Mouse (Mus musculus) kidney, adult 9 months (tissue): Measurements from ENCODE around the gene Dnaaf1.

ENCODE experiments used
- DNase-seq: peaks from one replicate; pipeline ENCODE4 v3.0.0; 2022

Dnaaf1 gene

DNA sequence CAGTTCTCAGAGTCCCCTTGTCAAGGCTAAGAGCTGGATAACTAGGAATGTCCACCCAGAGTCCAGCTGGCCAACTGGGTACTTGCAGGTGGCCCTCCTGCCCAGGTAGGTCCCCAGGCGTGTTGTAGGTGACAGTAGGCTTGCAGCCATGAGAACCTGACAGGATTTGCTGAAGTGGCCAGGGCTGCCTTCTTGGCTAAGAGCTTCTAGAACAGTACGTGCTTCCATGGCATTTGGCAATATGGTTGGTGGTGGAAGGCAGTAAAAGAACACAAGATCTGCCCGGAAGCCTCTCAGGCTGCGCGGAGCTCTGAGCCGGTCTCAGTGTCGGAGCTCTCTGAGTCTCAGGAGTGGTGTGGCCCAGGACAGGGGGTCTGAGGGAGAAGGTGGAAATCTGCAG is 49.9 kb downstream of the Dnaaf1 start:
- no peak for DNase-seq

DNA sequence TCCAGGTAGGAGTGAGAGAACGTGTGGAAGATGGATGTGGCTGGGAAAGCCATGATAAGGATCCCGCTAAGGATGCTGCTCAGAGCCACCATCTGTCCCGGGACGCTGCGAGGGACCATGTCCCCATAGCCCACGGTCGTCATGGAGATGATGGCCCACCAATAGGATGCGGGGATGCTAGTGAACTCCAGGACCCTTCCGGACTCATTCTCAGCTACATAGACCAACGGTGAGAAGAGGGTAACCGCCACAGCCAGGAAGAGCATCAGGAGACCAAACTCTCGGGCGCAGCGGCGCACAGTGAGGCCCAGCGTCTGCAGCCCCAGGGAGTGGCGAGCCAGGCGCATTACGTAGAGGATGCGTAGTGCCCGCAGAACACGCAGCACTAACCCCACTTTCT is 50.8 kb downstream of the Dnaaf1 start:
- no peak for DNase-seq

DNA sequence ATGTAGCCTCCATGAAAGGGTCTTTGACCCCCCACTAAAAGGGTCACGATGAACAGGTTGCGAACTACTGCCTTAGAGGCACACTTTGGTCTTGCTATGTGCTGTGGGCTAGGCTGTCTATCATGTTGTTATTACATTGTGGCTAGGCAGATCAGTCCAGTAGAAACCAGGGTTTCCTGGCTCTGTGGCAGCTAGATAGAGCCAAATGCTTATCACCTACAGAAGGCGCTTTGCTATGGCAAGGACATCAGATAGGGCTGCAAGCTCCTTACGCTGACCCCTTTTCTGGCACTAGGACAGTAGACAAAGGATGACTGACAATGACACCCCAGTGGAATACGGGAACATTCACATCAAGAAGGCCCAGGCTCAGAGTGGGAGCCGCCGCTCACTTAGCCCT is 52.2 kb downstream of the Dnaaf1 start:
- no peak for DNase-seq

DNA sequence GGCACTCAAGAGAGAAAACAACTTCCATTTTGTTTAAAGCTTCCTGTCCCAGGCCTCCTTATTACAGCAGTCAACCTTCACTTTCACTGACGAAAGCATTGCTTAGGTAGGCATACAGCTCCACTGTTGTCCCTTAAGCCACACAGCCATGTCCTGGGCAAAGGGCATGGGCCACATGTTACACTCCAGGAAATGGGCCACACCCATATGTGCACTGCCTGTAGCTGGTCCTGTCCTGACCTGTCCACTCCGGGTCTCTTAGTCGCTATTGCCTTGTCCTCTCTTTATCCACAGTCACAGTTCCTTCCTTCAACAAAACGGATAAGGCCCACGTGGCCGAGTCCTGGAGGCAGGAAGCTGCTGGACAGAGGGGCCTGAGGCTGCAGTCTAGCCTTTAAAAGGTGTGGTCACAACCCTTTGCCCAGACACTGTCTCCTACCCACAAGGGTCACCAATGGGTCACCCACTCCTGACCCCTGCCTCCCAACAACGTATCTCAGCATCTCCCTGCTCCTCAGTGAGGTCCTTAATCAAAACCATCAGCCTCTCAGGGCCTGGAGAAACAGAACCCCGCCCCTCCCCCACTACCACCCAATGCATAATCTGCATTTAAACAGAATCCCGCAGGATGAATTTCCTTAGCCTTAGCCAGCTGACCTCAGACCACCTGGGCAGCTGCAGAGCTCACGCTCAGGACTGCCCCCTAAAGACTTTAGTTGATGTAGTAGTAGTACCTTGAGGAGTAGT is 52.8 kb downstream of the Dnaaf1 start:
- no peak for DNase-seq

DNA sequence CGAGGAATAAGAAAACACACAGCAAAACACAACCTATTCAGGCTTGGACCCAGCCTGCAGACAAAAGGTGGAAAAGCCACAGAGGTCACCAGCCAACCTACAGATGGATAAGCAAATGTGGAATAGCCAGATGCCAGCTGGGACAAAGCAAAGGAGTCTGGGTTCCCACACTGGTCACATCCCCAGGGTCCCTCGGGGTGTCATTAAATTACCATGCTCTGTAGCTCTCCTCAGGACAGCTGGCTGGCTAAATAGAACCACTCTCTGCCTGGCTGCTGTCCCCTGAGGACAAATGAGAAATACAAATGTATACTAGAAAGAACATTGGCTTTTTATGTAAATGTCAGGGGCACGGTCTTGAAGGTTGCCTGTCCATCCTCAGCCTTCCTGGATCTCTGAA is 55.8 kb downstream of the Dnaaf1 start:
- no peak for DNase-seq

DNA sequence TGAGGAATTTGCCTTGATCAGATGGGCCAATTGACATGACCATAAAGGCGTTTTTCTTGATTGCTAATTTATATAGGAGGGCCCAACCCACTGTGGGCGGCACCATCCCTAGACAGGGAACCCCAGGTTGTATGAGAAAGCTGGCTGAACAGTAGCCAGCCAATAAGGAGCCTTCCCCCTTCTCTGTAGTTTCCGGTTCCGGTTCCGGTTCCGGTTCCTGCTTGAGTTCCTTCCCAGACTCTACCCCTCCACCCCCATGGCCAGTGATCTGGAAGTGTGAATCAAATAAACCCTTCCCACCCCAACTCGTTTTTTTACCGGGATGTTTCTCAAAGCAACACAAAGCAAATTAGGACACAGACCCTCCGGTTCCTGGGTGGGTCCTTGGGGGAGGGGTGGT is 57.2 kb downstream of the Dnaaf1 start:
- no peak for DNase-seq

DNA sequence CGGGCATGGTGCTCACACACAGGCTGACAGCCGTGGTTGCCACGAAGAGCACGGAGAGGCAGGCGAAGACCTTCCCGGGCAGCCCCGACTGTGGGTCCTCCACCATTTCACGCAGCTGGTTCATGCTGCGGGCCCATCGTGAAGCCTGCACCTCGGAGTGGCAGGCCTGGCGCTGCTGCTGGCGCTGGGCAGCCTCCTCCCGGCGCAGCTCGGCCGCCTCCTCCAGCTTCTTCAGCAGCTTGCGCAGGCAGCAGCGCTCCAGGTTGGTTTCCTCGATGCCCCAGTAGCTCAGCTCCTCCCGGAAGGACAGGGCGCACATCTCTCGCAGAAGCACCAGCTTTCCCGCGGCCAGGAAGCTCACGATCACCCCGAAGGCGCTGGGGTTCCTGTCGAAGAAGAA is 57.9 kb downstream of the Dnaaf1 start:
- no peak for DNase-seq

DNA sequence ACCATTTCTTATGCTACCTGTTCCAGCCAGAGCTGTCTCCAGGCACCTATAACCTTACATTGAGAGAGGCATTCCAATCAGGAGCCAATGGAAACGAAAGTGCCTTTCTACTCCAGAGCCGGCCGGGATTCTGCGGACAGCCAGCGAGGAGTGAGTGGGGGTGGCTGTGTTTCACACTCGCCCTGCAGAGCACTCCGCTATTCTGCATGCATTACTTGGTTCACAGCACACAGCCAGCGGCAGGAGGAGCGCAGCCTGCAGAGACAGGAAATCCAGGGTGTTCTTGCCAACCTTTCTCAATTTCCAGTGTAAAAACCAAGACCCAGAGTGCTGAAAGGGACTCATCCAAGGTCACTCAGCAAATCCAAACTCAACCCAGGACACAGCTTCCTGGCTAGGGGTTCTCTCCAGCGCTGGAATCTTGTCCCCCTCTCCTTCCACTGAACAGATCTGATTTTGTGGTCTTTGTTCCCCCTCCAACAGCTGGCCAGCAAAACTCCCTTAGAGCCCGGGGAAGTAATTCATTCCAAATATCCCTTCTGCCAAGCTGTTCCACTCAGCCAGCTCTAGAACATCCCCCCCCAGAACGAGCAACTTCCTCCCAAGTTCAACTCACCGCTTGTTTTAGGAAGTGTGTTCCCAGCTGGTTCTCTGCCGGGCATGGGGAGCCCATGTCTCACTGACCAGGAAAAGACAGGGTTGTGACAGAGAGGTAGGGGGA is 59.7 kb downstream of the Dnaaf1 start:
- DNase-seq = no peak

DNA sequence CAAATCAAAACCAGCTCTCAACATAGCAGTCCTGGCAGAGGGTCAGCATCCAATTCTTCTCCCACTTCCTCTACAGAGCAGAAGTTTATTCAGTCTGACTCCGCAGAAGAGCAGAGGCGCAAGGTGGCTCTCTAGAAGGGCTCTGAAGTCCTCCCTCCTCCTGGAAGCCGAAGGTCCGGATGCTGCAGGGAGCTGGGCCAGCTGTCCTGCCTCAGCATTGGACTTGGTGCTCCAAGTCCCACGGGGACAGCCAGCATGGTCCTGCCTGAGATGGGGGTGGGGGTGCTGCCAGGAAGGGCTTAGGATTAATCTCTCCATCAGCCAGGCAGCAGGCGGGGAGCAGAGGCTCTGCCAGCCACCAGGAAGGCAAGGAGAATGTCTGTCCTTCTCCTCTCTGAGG is 60.3 kb downstream of the Dnaaf1 start, which contains the start of gene Kcng4:
Gene Kcng4 (minus strand): TSS at position 303 of the 400 bp plus-strand sequence.
- DNase-seq = no peak

DNA sequence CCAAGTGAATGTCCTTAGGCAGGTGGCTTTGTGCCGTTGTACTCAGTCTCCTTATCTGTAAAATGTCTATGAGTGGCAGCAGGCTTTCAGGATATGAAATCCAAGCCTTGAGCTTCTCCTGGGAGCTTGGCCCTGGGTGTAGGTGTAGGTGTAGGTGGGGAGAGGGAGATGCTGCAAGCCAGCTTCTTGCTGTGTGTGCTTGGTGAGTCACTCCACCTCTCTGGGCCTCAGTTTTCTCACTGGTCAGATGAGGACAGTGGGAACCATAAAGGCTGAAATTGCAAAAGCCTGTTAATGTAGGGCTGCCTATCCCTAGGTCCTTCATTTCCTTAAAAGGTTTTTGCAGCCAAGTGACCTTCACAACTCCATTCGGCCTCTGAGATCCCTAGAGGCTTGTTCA is 60.9 kb downstream of the Dnaaf1 start:
- DNase-seq = no peak

DNA sequence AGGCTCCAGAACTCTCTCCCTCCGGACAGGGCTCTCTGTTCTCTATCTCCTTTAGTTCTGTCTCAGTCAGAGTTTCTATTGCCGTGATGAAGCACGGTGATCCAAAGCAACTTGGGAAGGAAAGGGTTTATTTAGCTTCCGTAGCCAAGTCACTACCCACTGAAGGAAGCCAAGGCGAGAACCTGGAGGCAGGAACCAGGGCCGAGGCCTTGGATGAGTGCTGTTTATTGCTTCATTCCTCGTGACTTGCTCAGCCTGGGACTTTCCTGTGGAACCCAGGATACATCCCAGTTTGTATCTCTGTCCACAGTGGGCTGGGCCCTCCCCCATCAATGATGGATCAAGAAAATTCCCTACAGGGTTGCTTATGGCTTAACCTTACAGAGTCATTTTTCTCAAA is 61.7 kb downstream of the Dnaaf1 start:
- no peak for DNase-seq

DNA sequence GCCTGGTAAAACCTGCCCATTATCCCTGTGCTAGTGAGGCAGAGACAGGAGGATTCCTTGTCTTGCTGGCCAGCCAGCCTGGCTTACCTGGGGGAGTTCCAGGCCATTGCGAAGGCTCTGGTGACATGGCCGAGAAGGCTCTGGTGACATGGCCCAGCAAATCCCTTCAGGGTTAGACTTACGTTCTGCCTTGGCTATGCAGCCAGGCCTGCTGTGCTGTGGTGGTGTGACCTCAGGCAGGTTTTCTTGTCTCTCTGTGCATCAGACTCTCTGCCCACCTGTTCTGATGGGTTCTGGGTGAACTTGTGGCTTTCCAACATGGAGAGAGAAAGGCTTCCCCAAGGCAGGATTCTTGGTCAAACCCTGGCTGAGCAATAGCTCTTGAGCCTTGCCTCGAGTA is 62.3 kb downstream of the Dnaaf1 start:
- no peak for DNase-seq

DNA sequence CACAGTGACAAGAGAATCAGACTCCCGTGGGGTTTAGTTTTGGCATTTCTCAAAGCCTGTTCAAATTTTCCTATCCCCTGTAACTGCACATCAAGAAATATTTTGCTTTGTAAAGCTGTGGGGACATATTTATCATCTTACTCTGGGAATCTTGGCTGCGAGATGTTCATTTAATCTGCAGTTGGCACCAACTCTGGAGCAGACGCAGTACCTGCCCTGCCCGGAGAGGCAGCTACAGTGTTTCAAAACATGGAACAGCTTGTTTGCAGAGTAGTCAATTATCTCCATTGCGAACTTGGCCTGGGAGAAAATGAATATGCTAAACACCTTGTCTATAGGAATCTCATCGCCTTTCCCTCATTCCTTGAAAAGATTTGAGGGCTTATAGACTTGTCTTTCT is 63.2 kb downstream of the Dnaaf1 start:
- DNase-seq = no peak

DNA sequence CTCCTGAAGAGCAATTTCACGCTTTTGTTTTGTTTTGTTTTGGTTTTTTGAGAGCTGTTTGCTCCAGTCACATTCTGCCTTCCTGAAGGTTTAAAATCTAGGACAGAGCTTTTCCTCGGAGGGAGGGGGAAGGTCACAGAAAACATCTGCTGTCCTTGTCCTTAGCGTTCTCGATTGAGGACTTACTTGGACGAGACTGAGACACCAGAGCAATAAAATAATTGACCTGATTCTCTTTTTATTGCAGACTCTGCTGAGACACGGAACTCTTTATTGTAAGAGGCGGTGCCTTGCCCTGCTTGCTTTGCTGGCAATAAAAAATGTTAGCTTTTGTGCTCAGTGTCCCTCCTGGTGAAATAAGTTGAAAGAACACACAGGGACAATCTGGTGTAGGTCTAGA is 64.8 kb downstream of the Dnaaf1 start:
- DNase-seq = no peak

DNA sequence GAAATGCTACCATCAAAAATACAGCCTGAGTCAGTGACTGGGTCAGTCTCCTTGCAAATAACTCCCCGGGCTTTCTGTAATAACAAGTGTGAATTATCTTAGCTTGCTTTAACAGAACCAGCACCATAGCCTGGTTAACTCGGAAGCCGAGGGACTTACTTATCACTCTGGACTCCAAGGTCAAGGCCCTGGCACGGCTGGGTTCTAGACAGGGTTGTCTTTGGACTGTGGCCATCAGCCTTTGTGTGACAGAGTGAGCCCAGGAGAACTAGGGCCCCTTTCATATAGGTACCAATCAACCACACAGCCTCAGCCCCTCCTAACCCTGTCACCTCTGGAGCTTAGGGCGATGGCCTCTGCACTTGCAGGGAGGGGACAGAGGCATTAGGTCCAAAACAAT is 66.0 kb downstream of the Dnaaf1 start:
- no peak for DNase-seq

DNA sequence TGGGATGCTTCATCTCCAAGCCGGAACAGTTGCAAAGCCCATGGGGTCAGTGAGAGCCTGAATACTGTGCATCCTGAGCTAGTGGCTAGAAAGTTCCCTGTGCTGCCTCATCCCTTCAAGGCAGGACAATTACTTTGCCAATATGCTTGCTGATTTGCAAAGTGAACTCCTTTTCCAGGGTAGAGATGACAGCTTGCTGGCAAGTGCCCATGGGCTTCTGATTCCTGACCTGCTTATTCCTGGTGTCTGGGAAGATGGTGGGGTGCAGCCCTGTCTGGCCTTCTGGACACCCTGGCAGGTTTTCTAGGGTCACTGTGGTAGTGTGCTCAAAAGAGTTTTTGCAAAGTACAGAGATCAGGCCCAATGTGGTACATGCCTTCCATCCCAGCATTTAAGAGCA is 67.9 kb downstream of the Dnaaf1 start:
- DNase-seq = no peak

DNA sequence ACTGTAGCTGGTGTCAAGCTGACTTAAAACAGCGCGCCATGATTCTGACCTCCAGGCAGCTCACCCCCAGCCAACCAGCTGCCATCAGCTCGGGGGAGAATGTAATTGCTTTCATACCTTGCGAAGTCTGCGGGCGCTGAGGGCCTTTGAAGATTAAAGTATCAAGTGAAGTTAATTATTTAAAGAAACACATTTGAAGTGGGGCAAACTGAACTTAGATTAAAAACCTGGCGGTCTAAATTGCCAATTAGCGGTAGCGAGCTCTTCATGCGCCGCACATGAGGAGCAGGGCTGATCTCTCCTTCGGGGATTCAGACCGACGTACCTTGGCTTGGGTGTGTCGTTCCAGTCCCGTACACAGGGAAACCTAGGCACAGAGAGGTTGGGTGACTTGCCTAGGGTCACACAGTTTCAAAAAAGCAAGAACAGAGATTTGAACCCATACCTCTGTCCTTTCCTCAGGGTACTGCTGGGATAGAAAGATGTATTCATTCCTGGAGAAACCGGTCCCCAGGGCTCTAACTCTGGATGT is 69.5 kb downstream of the Dnaaf1 start:
- no peak for DNase-seq

DNA sequence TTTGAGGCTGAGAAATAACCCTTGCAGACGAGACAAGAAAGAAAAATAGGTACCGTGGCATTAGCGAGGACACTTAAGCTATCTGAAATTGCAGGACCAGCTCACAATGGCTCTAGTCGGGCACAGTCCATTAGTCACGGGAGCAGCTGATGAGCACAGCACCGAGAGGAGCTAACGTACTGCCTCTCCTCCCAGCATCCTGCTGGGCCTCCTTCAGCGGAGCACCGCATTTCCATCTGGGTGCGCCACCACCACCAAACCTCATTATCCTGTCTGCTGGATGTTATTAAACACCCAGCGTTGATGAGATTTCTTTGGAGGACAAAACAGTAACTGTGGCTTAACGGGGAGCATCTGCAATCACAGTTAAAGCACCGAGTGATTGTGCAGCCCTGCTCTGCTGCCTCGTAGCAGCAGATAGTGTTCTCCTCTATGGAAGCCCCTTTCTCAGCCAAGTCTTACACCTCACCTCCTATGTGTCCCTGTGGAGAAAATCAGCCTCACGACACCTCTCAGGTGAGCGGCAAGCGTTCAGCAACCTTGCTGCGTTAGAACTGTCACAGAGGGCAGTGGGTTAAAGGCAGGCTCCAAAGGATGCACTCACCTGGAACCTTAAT is 70.1 kb downstream of the Dnaaf1 start:
- DNase-seq = no peak

DNA sequence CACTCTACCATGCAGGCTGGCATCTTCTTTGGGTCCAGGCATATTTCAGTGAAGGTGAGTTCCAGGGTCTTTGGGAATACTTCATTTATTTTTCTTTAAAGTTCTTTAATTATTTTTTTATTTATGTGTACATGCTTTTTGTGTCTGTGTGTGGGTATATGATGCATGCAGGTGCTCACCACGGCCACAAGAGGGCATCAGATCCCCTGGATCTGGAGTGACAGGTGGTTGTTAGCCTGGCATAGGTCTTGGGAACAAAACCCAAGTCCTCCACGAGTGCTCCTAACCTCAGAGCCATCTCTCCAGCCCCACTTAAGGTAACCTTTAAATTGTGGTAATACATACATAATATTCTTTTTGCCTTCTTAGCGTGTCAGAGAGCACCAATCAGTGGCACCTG is 71.2 kb downstream of the Dnaaf1 start:
- DNase-seq = no peak

DNA sequence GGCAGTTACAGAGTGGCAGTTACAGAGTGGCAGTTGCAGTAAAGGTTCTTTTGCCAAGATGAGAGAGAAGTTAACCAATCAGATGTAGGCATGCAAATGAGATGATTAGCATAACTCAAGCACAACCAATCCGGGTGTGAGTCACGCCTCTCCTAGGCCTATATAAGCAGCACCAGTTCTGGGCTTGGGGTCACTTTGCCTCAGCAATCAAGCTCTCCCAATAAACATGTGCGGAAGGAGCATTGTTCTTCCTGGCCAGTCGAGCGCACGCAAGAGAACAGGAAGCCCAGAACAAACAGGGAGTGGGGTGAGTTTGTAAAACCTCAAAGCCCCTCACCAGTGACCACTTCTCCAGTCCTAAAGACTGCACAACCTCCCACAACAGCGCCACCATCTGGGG is 71.8 kb downstream of the Dnaaf1 start:
- no peak for DNase-seq
